15 mouse cellular contexts compared by ENCODE assay signal in genomic region chr3:54420189-54420928, GRCm38 (mm10). TPM values are rescaled to one million over a fixed set of nuclear protein-coding genes. Genes with fewer than 3 reads are reported as not detected.
DNase-seq lines count a peak whose midpoint lies in the region; ATAC-seq lines count a peak whose summit lies in the region.
"Had no signal": no experiment of that assay in that cellular context is flagged by ENCODE, and none has a peak within 500 bp of the region (broad histone marks: within the 10 kb centered on the region; RNA-seq: fewer than 3 reads in every experiment).

No protein-coding gene starts in this region.

- no peaks in the 10 kb centered on the region for H3K27me3 ChIP-seq in embryonic facial prominence, embryonic 13.5 days
- H3K27me3 ChIP-seq in limb, embryonic 10.5 days (ENCODE audit: low read depth, poor library complexity, severe bottlenecking) = no peaks in the 10 kb centered on the region
- no peaks in the 10 kb centered on the region for H3K27me3 ChIP-seq in neural tube, embryonic 15.5 days (replicated peaks)

- no peaks in the 10 kb centered on the region for H3K36me3 ChIP-seq in embryonic facial prominence, embryonic 13.5 days
- H3K36me3 ChIP-seq in limb, embryonic 10.5 days = no peaks in the 10 kb centered on the region
- H3K36me3 ChIP-seq in neural tube, embryonic 15.5 days = no peaks in the 10 kb centered on the region

- 0 out of 2 replicates have a peak overlapping the region, but pooled peaks have one; percentile 10 for H3K4me2 ChIP-seq in embryonic facial prominence, embryonic 13.5 days
- no peak overlapping the region for H3K4me2 ChIP-seq in neural tube, embryonic 15.5 days

- peak; percentile 24 for DNase-seq in brain, adult 2 months (ENCODE audit: low read depth, low spot score)
- DNase-seq in kidney, adult 8-10 months = peak; percentile 42 to 59
- no peak for DNase-seq in limb, embryonic 10.5 days (ENCODE audit: low spot score)
- DNase-seq in layer of hippocampus, postnatal 10 days (ENCODE audit: low spot score in 2 of 2) = no peak
- no peak for DNase-seq in cerebellum, adult 9-10 months
- DNase-seq: cerebellum, adult 8-10 months; heart, postnatal 36 days; right cerebral cortex, postnatal 25 days; thymus, adult 2 months had no signal

- ATAC-seq in embryonic facial prominence, embryonic 13.5 days (ENCODE audit: insufficient number of reproducible peaks, insufficient read depth, low FRiP score, low TSS enrichment, low read depth) = no peak
- ATAC-seq in neural tube, embryonic 15.5 days (ENCODE audit: low FRiP score) = no peak
- ATAC-seq: CD4-positive, CD25-positive, alpha-beta regulatory T cell, adult 4 months; forebrain, embryonic 14.5 days; hindbrain, postnatal 0 days had no signal

- H3K27ac ChIP-seq in embryonic facial prominence, embryonic 13.5 days = peak overlapping the region; percentile 74
- H3K27ac ChIP-seq in limb, embryonic 10.5 days = peak overlapping the region; percentile 36; the same call in 1 of the 2 replicates
- H3K27ac ChIP-seq in neural tube, embryonic 15.5 days (replicated peaks) = no peak overlapping the region
- H3K27ac ChIP-seq: hindbrain, postnatal 0 days had no signal

- H3K4me1 ChIP-seq in embryonic facial prominence, embryonic 13.5 days = peaks cover 19% of the 10 kb centered on the region
- H3K4me1 ChIP-seq in limb, embryonic 10.5 days = peaks cover 27% of the 10 kb centered on the region
- 0 out of 2 replicates have a peak, but pooled peaks cover 3% of the 10 kb centered on the region for H3K4me1 ChIP-seq in neural tube, embryonic 15.5 days

- no peaks in the 10 kb centered on the region; the same call in 1 of the 2 replicates for H3K9me3 ChIP-seq in embryonic facial prominence, embryonic 13.5 days
- no peaks in the 10 kb centered on the region for H3K9me3 ChIP-seq in limb, embryonic 10.5 days (replicated peaks)
- no peaks in the 10 kb centered on the region for H3K9me3 ChIP-seq in neural tube, embryonic 15.5 days (replicated peaks)

- H3K9ac ChIP-seq in embryonic facial prominence, embryonic 13.5 days = no peak overlapping the region
- H3K9ac ChIP-seq in neural tube, embryonic 15.5 days (replicated peaks) = no peak overlapping the region

- 21% methylated on average over 10 of the region's 10 CpGs for WGBS in embryonic facial prominence, embryonic 13.5 days
- 59% methylated on average over 10 of the region's 10 CpGs for WGBS in limb, embryonic 10.5 days
- 74% methylated on average over 10 of the region's 10 CpGs for WGBS in neural tube, embryonic 15.5 days

- H3K4me3 ChIP-seq in embryonic facial prominence, embryonic 13.5 days = no peak overlapping the region
- no peak overlapping the region for H3K4me3 ChIP-seq in limb, embryonic 10.5 days
- no peak overlapping the region for H3K4me3 ChIP-seq in neural tube, embryonic 15.5 days (replicated peaks)

RNA-seq across cellular contexts. Expression of gene Postn, which starts 59.5 kb away (rescaled TPM):
- 312 and 442 TPM in 2 replicates for polyA plus RNA-seq in embryonic facial prominence, embryonic 13.5 days (2015; fragmentation: Nextera tagmentation; extraction: Ambion mirVana)
- 6.7 and 7.7 TPM in 2 replicates for polyA plus RNA-seq in limb, embryonic 10.5 days (2016; fragmentation: Nextera tagmentation; extraction: Ambion mirVana)
- 1 to 10 TPM; 4.6 to 5.2 TPM for total RNA-seq in layer of hippocampus, postnatal 10 days (2021)
- 60.3 and 71.8 TPM in 2 replicates for polyA plus RNA-seq in neural tube, embryonic 15.5 days (2015; fragmentation: Nextera tagmentation; extraction: Ambion mirVana)
- total RNA-seq: monocyte, adult 5-6 weeks had no signal
- polyA plus RNA-seq: CD4-positive, CD25-positive, alpha-beta regulatory T cell, adult 4 months had no signal

Comparison
In these comparisons a context has a peak if more than half of its experiments do, and no peak if none do; other contexts are left out.
1. DNase-seq: peak in brain, adult 2 months (single experiment) and kidney, adult 8-10 months (2 of 2); none in limb, embryonic 10.5 days (single experiment), layer of hippocampus, postnatal 10 days (0 of 2) and cerebellum, adult 9-10 months (single experiment).